Mouse (Mus musculus): ENCODE data around the gene Tmem132d.
"Not testable (repeated sequence)": the region's sequence is repeated elsewhere in the genome, so short reads cannot be mapped to it uniquely, and the experiment has no call there.

Gene Tmem132d

GRCm38 (mm10) chr5:127775749-127776148, 657.1 kb downstream of the Tmem132d start:
- DNase-seq (ENCODE audit: low spot score in 2 of 2), result no peak

GRCm38 (mm10) chr5:127758576-127758975, 674.3 kb downstream of the Tmem132d start:
- peak in 1 of 2 experiments; percentile 55 for DNase-seq (ENCODE audit: low spot score in 2 of 2)

GRCm38 (mm10) chr5:127756671-127757423, 676.0 kb downstream of the Tmem132d start:
- no peak for DNase-seq (ENCODE audit: low spot score in 2 of 2)

GRCm38 (mm10) chr5:127756011-127756410, 676.9 kb downstream of the Tmem132d start:
- DNase-seq (ENCODE audit: low spot score in 2 of 2), result peak in 1 of 2 experiments; percentile 39

- DNase-seq (ENCODE audit: low spot score in 2 of 2), result peak in 1 of 2 experiments; percentile 32
Observed at GRCm38 (mm10) chr5:127755594-127755993, 677.3 kb downstream of the Tmem132d start.

GRCm38 (mm10) chr5:127751262-127751975, 681.5 kb downstream of the Tmem132d start:
- no peak for DNase-seq (ENCODE audit: low spot score in 2 of 2)

- not testable (repeated sequence) for DNase-seq (ENCODE audit: low spot score in 2 of 2)
Observed at GRCm38 (mm10) chr5:127749540-127749939, 683.3 kb downstream of the Tmem132d start.

- DNase-seq (ENCODE audit: low spot score in 2 of 2), result peak in 1 of 2 experiments; percentile 31
Observed at GRCm38 (mm10) chr5:127741331-127741730, 691.5 kb downstream of the Tmem132d start.
